Mouse (Mus musculus): ENCODE results near the gene Nsa2.
A peak's percentile ranks its signal among the peaks of the same experiment; 100 is the strongest.
"Not testable (repeated sequence)": the region's sequence is repeated elsewhere in the genome, so short reads cannot be mapped to it uniquely, and the experiment has no call there.

Nsa2 gene

GRCm38 (mm10) chr13:97137466-97138400 is at the start of gene Nsa2, which contains the start of gene Gfm2:
TSS of gene Nsa2 (minus strand) at chr13:97137937.
TSS of gene Gfm2 (plus strand) at chr13:97137937.
- peak; percentile 72 for DNase-seq (ENCODE audit: low spot score)

- no peak for DNase-seq (ENCODE audit: low spot score)
Measured at GRCm38 (mm10) chr13:97186346-97186745, 48.6 kb upstream of the Nsa2 start.

- no peak for DNase-seq (ENCODE audit: low spot score)
Measured at GRCm38 (mm10) chr13:97184656-97185055, 46.9 kb upstream of the Nsa2 start.

GRCm38 (mm10) chr13:97184168-97184567 is 46.4 kb upstream of the Nsa2 start:
- no peak for DNase-seq (ENCODE audit: low spot score)

- DNase-seq (ENCODE audit: low spot score) = no peak
Measured at GRCm38 (mm10) chr13:97182821-97183220, 45.1 kb upstream of the Nsa2 start.

GRCm38 (mm10) chr13:97180113-97180828 is 42.5 kb upstream of the Nsa2 start:
- no peak for DNase-seq (ENCODE audit: low spot score)

- DNase-seq (ENCODE audit: low spot score) = no peak
Measured at GRCm38 (mm10) chr13:97178943-97179342, 41.2 kb upstream of the Nsa2 start.

- no peak for DNase-seq (ENCODE audit: low spot score)
Measured at GRCm38 (mm10) chr13:97176731-97177130, 39.0 kb upstream of the Nsa2 start.

- DNase-seq (ENCODE audit: low spot score) = no peak
Measured at GRCm38 (mm10) chr13:97175520-97176264, 38.0 kb upstream of the Nsa2 start.

- DNase-seq (ENCODE audit: low spot score) = no peak
Measured at GRCm38 (mm10) chr13:97145834-97146233, 8.1 kb upstream of the Nsa2 start.

- DNase-seq (ENCODE audit: low spot score) = no peak
Measured at GRCm38 (mm10) chr13:97142321-97142720, 4.6 kb upstream of the Nsa2 start.

GRCm38 (mm10) chr13:97138404-97138931 is 731 bp upstream of the Nsa2 start:
- DNase-seq (ENCODE audit: low spot score) = not testable (repeated sequence)

GRCm38 (mm10) chr13:97130413-97130812 is 7.3 kb downstream of the Nsa2 start:
- DNase-seq (ENCODE audit: low spot score) = not testable (repeated sequence)

GRCm38 (mm10) chr13:97129654-97130053 is 8.1 kb downstream of the Nsa2 start:
- DNase-seq (ENCODE audit: low spot score) = not testable (repeated sequence)

- no peak for DNase-seq (ENCODE audit: low spot score)
Measured at GRCm38 (mm10) chr13:97121341-97121740, 16.4 kb downstream of the Nsa2 start.

GRCm38 (mm10) chr13:97109046-97109445 is 28.7 kb downstream of the Nsa2 start:
- DNase-seq (ENCODE audit: low spot score) = no peak

GRCm38 (mm10) chr13:97107721-97108120 is 30.0 kb downstream of the Nsa2 start:
- DNase-seq (ENCODE audit: low spot score) = not testable (repeated sequence)

- no peak for DNase-seq (ENCODE audit: low spot score)
Measured at GRCm38 (mm10) chr13:97104996-97105395, 32.7 kb downstream of the Nsa2 start.

GRCm38 (mm10) chr13:97099187-97099852 is 38.4 kb downstream of the Nsa2 start, which contains the start of gene Gm6169:
TSS of gene Gm6169 (minus strand) at chr13:97099237.
- DNase-seq (ENCODE audit: low spot score) = no peak

- no peak for DNase-seq (ENCODE audit: low spot score)
Measured at GRCm38 (mm10) chr13:97095726-97096125, 42.0 kb downstream of the Nsa2 start.

- no peak for DNase-seq (ENCODE audit: low spot score)
Measured at GRCm38 (mm10) chr13:97088183-97088582, 49.6 kb downstream of the Nsa2 start.

Data from ovary, postnatal 10 days (tissue).